Mouse (Mus musculus): ENCODE data around the gene Smpdl3b. TPM values are rescaled to one million over a fixed set of nuclear protein-coding genes. Genes with fewer than 3 reads are reported as not detected.

The Smpdl3b gene
- 5.0 and 6.2 TPM in 2 replicates for polyA plus RNA-seq (2014; fragmentation: Nextera tagmentation; extraction: Ambion mirVana)

DNA sequence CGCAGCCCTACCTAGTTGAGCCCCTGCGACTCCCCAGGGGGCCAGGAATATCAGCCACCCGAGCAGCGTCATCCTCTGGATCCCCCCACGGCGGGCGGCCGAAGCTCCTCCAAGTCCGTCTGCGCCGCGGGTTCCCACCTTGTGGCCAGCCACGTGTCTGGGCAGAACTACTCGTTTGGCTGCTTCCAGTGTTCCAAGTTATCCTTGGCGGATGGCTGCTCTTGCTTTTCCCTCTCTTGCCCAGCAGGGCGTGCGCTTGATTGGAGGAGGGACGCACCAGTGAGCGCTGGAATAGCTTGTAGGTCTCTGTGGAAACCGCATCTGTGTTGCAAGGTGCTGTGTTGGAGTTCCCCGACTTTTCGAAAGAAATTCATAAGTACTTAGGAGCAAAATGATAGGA, at the start of gene Smpdl3b:
Gene Smpdl3b (minus strand): TSS at position 279 of the 400 bp plus-strand sequence.
- peak; percentile 84 for ATAC-seq (ENCODE audit: insufficient number of reproducible peaks, insufficient read depth, low FRiP score, low read depth)
- H3K9ac ChIP-seq (replicated peaks; ENCODE audit: low read depth, low read length): no peak within 1 kb of the TSS; the same call in 1 of the 2 replicates
- no peak within 1 kb of the TSS for H3K27ac ChIP-seq (ENCODE audit: low read length)
- peak within 1 kb of the TSS; percentile 35 for H3K4me3 ChIP-seq (ENCODE audit: low read depth, low read length)
- 2% methylated on average over 22 of the region's 22 CpGs for WGBS
- peak within 1 kb of the TSS; percentile 73 for H3K4me2 ChIP-seq (replicated peaks; ENCODE audit: low read depth, low read length)
- H3K27me3 ChIP-seq (ENCODE audit: control insufficient read depth, insufficient read depth, low read length): no peaks in the 10 kb centered on the region
- no peaks in the 10 kb centered on the region for H3K36me3 ChIP-seq (ENCODE audit: control insufficient read depth, insufficient read depth, low read length)
- H3K4me1 ChIP-seq (ENCODE audit: control insufficient read depth, insufficient read depth, low read length): no peaks in the 10 kb centered on the region
- no peaks in the 10 kb centered on the region for H3K9me3 ChIP-seq (ENCODE audit: control insufficient read depth, low read depth, low read length)

DNA sequence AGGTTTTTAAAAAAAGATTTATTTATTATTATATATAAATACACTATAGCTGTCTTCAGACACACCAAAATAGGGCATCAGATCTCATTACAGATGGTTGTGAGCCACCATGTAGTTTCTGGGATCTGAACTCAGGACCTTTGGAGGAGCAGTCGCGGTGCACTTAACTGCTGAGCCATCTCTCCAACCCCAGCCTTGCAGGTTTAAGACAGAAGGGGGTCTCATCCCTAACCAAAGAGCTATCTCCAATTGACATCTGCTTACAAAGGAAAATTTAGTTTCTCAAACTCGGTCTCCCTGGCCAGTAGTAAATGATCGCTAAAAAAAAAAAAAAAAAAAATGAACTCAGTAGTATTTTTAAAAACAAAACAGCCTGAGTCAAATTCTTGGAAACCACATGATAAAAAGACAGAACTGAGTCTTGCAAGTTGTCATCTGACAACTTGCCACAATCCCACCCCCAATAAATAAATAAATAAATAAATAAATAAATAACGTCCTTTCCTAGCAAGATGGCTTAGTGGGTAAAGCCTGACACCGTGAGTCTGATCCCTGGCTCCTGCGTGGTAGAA, 49.7 kb upstream of the Smpdl3b start:
- Histone ChIP-seq H3K9me3 (ENCODE audit: control insufficient read depth, low read depth, low read length) (peaks cover 8% of the 10 kb centered on the region; the same call in 1 of the 2 replicates), H3K36me3 (ENCODE audit: control insufficient read depth, insufficient read depth, low read length) (no peaks in the 10 kb centered on the region), H3K27me3 (ENCODE audit: control insufficient read depth, insufficient read depth, low read length) (no peaks in the 10 kb centered on the region), H3K27ac (ENCODE audit: low read length) (no peak overlapping the region), H3K4me1 (ENCODE audit: control insufficient read depth, insufficient read depth, low read length) (0 out of 2 replicates have a peak, but pooled peaks cover 3% of the 10 kb centered on the region), H3K9ac (replicated peaks; ENCODE audit: low read depth, low read length) (no peak overlapping the region), H3K4me2 (replicated peaks; ENCODE audit: low read depth, low read length) (no peak overlapping the region), H3K4me3 (ENCODE audit: low read depth, low read length) (no peak overlapping the region)
- ATAC-seq (ENCODE audit: insufficient number of reproducible peaks, insufficient read depth, low FRiP score, low read depth): no peak
- WGBS: 78% methylated on average over 7 of the region's 7 CpGs

DNA sequence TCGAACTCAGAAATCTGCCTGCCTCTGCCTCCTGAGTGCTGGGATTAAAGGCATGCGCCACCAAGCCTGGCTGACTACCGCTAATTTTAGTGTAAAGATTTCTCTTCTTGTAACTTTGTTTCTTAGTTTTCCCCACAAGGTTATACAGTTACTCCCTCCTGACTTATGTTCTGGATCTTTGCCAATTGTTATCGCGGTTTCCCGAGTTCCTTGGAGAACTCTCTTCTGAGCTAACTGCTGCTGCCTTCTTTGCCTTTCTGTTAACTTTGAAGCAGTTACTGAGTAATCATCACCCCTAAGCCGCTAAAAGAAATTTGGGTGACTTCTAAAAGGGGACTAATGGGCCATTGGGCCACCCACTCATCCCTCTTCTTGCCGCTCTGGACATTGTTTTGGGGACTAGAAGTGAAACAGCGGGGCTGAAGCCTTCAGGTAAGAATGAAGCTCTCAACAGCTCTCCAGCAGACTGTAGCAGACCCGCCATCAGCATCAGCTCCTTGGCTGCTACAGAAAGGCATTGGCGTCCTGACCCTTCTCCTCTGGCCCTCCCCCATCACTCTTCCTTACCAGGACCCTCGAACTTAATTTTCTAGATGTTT, 48.6 kb upstream of the Smpdl3b start:
- H3K9me3 ChIP-seq (ENCODE audit: control insufficient read depth, low read depth, low read length): peaks cover 4% of the 10 kb centered on the region; the same call in 1 of the 2 replicates
- 76% methylated on average over 12 of the region's 12 CpGs for WGBS
- H3K36me3 ChIP-seq (ENCODE audit: control insufficient read depth, insufficient read depth, low read length): no peaks in the 10 kb centered on the region
- H3K27me3 ChIP-seq (ENCODE audit: control insufficient read depth, insufficient read depth, low read length): no peaks in the 10 kb centered on the region
- no peak overlapping the region for H3K4me3 ChIP-seq (ENCODE audit: low read depth, low read length)
- ATAC-seq (ENCODE audit: insufficient number of reproducible peaks, insufficient read depth, low FRiP score, low read depth): no peak
- no peak overlapping the region for H3K9ac ChIP-seq (replicated peaks; ENCODE audit: low read depth, low read length)
- H3K4me1 ChIP-seq (ENCODE audit: control insufficient read depth, insufficient read depth, low read length): 0 out of 2 replicates have a peak, but pooled peaks cover 3% of the 10 kb centered on the region
- H3K27ac ChIP-seq (ENCODE audit: low read length): no peak overlapping the region
- no peak overlapping the region for H3K4me2 ChIP-seq (replicated peaks; ENCODE audit: low read depth, low read length)

DNA sequence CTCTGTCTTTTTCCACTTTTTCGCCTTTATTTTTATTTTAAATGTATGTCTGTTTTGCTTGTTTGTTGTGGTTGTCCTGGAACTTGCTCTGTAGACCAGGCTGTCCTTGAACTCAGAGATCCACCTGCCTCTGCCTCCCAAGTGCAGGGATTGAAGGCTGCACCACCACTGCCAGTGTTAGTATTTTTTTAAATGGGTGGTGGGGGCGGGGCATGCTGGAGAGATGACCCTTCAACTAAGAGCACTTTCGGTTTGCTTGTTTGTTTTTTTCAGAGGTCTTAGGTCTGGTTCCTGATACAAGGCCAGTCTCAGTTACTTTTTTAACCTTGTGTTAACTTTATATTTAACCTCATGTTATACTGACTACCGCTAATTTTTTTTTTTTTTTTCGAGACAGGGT, 48.1 kb upstream of the Smpdl3b start:
- Histone ChIP-seq H3K9ac (replicated peaks; ENCODE audit: low read depth, low read length) (no peak overlapping the region), H3K36me3 (ENCODE audit: control insufficient read depth, insufficient read depth, low read length) (no peaks in the 10 kb centered on the region), H3K27ac (ENCODE audit: low read length) (no peak overlapping the region), H3K9me3 (ENCODE audit: control insufficient read depth, low read depth, low read length) (no peaks in the 10 kb centered on the region), H3K4me1 (ENCODE audit: control insufficient read depth, insufficient read depth, low read length) (0 out of 2 replicates have a peak, but pooled peaks cover 3% of the 10 kb centered on the region), H3K4me2 (replicated peaks; ENCODE audit: low read depth, low read length) (no peak overlapping the region), H3K27me3 (ENCODE audit: control insufficient read depth, insufficient read depth, low read length) (no peaks in the 10 kb centered on the region), H3K4me3 (ENCODE audit: low read depth, low read length) (no peak overlapping the region)
- 73% methylated on average over 5 of the region's 5 CpGs for WGBS
- no peak for ATAC-seq (ENCODE audit: insufficient number of reproducible peaks, insufficient read depth, low FRiP score, low read depth)

DNA sequence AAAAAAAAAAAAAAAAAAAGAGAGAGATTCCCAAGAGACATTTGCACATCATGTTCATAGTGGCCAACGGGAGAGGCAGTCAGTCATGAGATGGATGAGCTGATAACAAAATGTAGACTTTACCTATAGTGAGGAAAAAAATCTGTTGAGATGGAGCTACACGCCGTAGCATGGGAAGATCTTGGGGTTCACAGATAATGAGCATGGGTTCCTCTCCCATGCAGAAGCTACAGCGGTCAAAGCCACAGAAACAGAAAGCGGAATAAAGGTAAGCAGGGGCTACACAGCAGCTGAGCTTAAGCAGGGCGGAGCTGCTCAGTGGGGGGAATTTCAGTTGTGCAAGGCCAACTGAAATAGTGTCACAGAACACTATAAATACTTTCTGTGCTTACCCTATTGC, 47.3 kb upstream of the Smpdl3b start:
- H3K4me3 ChIP-seq (ENCODE audit: low read depth, low read length): no peak overlapping the region
- H3K36me3 ChIP-seq (ENCODE audit: control insufficient read depth, insufficient read depth, low read length): no peaks in the 10 kb centered on the region
- H3K9ac ChIP-seq (replicated peaks; ENCODE audit: low read depth, low read length): no peak overlapping the region
- no peak overlapping the region for H3K4me2 ChIP-seq (replicated peaks; ENCODE audit: low read depth, low read length)
- no peaks in the 10 kb centered on the region for H3K9me3 ChIP-seq (ENCODE audit: control insufficient read depth, low read depth, low read length)
- H3K4me1 ChIP-seq (ENCODE audit: control insufficient read depth, insufficient read depth, low read length): 0 out of 2 replicates have a peak, but pooled peaks cover 1% of the 10 kb centered on the region
- no peak for ATAC-seq (ENCODE audit: insufficient number of reproducible peaks, insufficient read depth, low FRiP score, low read depth)
- 85% methylated on average over 6 of the region's 6 CpGs for WGBS
- H3K27ac ChIP-seq (ENCODE audit: low read length): no peak overlapping the region
- no peaks in the 10 kb centered on the region for H3K27me3 ChIP-seq (ENCODE audit: control insufficient read depth, insufficient read depth, low read length)

DNA sequence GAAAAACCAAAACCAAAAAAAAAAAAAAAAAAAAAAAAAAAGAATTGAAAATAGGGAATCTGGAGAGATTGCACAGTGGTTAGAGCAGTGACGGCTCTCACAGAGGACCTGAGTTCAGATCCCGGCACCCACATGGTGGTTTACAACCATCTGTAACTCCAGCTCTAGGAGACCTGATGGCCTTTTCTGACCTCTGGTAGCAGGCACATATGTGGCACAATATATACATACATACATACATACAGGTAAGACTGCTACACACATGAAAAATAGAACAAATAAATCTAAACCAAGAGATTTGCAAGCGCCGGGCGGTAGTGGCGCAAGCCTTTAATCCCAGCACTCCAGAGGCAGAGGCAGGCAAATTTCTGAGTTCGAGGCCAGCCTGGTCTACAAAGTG, 46.8 kb upstream of the Smpdl3b start:
- Histone ChIP-seq H3K36me3 (ENCODE audit: control insufficient read depth, insufficient read depth, low read length) (no peaks in the 10 kb centered on the region), H3K27ac (ENCODE audit: low read length) (no peak overlapping the region), H3K4me3 (ENCODE audit: low read depth, low read length) (no peak overlapping the region), H3K4me1 (ENCODE audit: control insufficient read depth, insufficient read depth, low read length) (no peaks in the 10 kb centered on the region), H3K27me3 (ENCODE audit: control insufficient read depth, insufficient read depth, low read length) (no peaks in the 10 kb centered on the region), H3K9me3 (ENCODE audit: control insufficient read depth, low read depth, low read length) (no peaks in the 10 kb centered on the region), H3K4me2 (replicated peaks; ENCODE audit: low read depth, low read length) (no peak overlapping the region), H3K9ac (replicated peaks; ENCODE audit: low read depth, low read length) (no peak overlapping the region)
- no peak for ATAC-seq (ENCODE audit: insufficient number of reproducible peaks, insufficient read depth, low FRiP score, low read depth)
- WGBS: 95% methylated on average over 7 of the region's 7 CpGs

DNA sequence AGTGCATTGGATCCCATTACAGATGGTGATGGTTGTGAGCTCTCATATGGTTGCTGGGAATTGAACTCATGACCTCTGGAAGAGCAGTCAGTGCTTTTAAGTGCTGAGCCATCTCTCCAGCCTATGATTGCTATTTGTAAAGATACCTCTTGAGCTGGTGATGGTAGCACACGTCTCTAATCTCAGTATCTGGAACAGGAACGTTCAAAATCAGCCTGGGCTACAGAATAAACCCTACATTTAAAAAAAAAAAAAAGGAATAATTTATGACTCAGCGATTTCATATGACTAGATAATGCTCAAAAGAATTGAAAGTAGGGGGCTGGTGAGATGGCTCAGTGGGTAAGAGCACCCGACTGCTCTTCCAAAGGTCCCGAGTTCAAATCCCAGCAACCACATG, 46.2 kb upstream of the Smpdl3b start:
- Histone ChIP-seq H3K36me3 (ENCODE audit: control insufficient read depth, insufficient read depth, low read length) (no peaks in the 10 kb centered on the region), H3K9me3 (ENCODE audit: control insufficient read depth, low read depth, low read length) (no peaks in the 10 kb centered on the region), H3K4me2 (replicated peaks; ENCODE audit: low read depth, low read length) (no peak overlapping the region), H3K27ac (ENCODE audit: low read length) (no peak overlapping the region), H3K27me3 (ENCODE audit: control insufficient read depth, insufficient read depth, low read length) (no peaks in the 10 kb centered on the region), H3K9ac (replicated peaks; ENCODE audit: low read depth, low read length) (no peak overlapping the region), H3K4me3 (ENCODE audit: low read depth, low read length) (no peak overlapping the region), H3K4me1 (ENCODE audit: control insufficient read depth, insufficient read depth, low read length) (no peaks in the 10 kb centered on the region)
- 86% methylated on average over 5 of the region's 5 CpGs for WGBS
- ATAC-seq (ENCODE audit: insufficient number of reproducible peaks, insufficient read depth, low FRiP score, low read depth): no peak

DNA sequence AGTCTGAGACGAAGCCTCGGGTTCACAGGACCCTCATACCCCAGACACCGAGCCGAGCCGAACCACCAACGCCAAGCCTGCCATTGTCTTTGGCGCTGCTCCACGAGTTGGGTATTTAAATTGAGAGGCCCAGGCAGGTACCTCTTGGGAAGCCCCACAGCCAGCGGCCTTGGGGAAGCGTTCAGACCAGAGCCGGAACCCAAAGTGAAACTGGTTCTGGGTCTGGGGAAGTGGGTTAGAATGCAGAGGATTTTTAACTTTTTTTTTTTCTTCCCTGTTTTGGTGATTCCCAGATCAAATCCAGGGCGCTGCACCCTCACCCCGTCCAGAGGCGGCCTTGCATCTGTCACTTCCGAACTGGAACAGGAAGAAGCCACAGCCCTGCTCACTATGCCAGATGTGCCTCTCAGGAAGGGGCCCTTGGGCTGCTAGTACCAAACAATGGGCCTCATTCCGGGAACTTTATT, 45.2 kb upstream of the Smpdl3b start:
- H3K9ac ChIP-seq (replicated peaks; ENCODE audit: low read depth, low read length): no peak overlapping the region
- H3K4me1 ChIP-seq (ENCODE audit: control insufficient read depth, insufficient read depth, low read length): no peaks in the 10 kb centered on the region
- H3K4me2 ChIP-seq (replicated peaks; ENCODE audit: low read depth, low read length): no peak overlapping the region
- H3K27me3 ChIP-seq (ENCODE audit: control insufficient read depth, insufficient read depth, low read length): no peaks in the 10 kb centered on the region
- no peak overlapping the region for H3K4me3 ChIP-seq (ENCODE audit: low read depth, low read length)
- WGBS: 62% methylated on average over 16 of the region's 16 CpGs
- no peak for ATAC-seq (ENCODE audit: insufficient number of reproducible peaks, insufficient read depth, low FRiP score, low read depth)
- H3K36me3 ChIP-seq (ENCODE audit: control insufficient read depth, insufficient read depth, low read length): no peaks in the 10 kb centered on the region
- H3K27ac ChIP-seq (ENCODE audit: low read length): peak overlapping the region; percentile 3; the same call in 1 of the 2 replicates
- no peaks in the 10 kb centered on the region for H3K9me3 ChIP-seq (ENCODE audit: control insufficient read depth, low read depth, low read length)

Measured in stomach, embryonic 14.5 days (tissue).